Mouse (Mus musculus) heart, embryonic 10.5 days (tissue): ENCODE data around the gene Cnn2. TPM values are rescaled to one million over a fixed set of nuclear protein-coding genes. Genes with fewer than 3 reads are reported as not detected.
A peak's percentile ranks its signal among the peaks of the same experiment; 100 is the strongest.
"Not testable (repeated sequence)": the region's sequence is repeated elsewhere in the genome, so short reads cannot be mapped to it uniquely, and the experiment has no call there.

Experiments
- DNase-seq: peaks from one replicate; pipeline ENCODE4 v3.0.0-alpha.2; 2017; ENCODE audit warnings: low spot score
- H3K27ac ChIP-seq: fragments of 300-500 bp; sonication (generic); 2 replicates; pipeline ENCODE4 v1.5.1; 2016; ENCODE audit warnings: mild to moderate bottlenecking
- H3K27me3 ChIP-seq: fragments of 300-500 bp; sonication (generic); 2 replicates; pipeline ENCODE4 v1.6.1; 2016; ENCODE audit warnings: mild to moderate bottlenecking; ENCODE audit not compliant: poor library complexity, insufficient read depth, severe bottlenecking
- H3K36me3 ChIP-seq: fragments of 300-500 bp; sonication (generic); 2 replicates; pipeline ENCODE4 v1.6.1; 2016; ENCODE audit warnings: mild to moderate bottlenecking, moderate library complexity
- H3K4me1 ChIP-seq: fragments of 300-500 bp; sonication (generic); 2 replicates; pipeline ENCODE4 v1.6.1; 2016; ENCODE audit warnings: mild to moderate bottlenecking
- H3K4me3 ChIP-seq: fragments of 300-500 bp; sonication (generic); 2 replicates; pipeline ENCODE4 v1.5.1; 2016; ENCODE audit warnings: mild to moderate bottlenecking, moderate library complexity
- H3K9me3 ChIP-seq: fragments of 300-500 bp; sonication (generic); 2 replicates; pipeline ENCODE4 v1.6.1; 2016; ENCODE audit warnings: mild to moderate bottlenecking, moderate library complexity
- WGBS: fragments of 180-500 bp; shearing (Covaris S2); methylation state at CpG from one replicate; pipeline ENCODE4 v1.1.7; 2016; 5-methylcytosine and 5-hydroxymethylcytosine counted together
- polyA plus RNA-seq: library from polyadenylated mRNA; unstranded; fragments of >200 nt; fragmentation: Nextera tagmentation; extraction: Ambion mirVana; gene quantifications from 2 replicates; pipeline ENCODE4 v1.2.1, GENCODE M21; 2016

The Cnn2 gene
- polyA plus RNA-seq, 1 experiment from 2014 or later: 408 TPM

DNA sequence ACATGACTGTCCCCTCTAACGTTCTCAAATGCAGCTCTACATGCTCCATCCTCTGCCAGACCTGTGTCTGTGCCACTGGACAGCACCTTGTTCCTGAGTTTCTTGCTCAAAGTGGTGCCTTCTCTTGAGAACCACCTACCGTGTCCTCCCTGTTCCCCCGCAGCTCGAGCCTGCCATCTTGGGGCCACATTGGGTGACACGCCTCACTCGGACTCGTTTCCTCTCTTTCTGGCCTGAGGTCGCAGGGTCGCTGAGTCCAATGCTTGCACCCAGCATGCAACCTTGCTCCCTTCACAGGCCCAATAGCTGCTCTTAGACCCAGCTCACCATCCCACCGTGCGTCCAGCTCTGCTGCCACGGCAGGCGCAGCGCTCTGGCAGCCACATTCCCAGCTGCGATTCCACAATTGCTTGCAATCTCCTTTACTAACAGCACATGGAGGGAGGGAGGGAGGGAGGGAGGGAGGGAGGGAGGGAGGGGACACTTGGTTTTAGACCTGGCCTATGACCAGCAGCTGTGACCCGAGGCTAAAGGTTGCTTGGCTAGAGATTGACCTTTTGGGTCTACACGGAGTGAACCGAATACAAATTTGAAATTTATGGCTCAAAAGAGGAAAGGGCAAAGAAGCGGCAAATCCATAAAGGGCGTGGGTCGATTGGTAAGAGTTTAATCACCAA, 30.1 kb upstream of the Cnn2 start:
- DNase-seq: peak; percentile 94
- 17% methylated on average over 21 of the region's 21 CpGs for WGBS
- Histone ChIP-seq H3K36me3 (peaks cover 28% of the 10 kb centered on the region), H3K27ac (peak overlapping the region; percentile 54; the same call in 1 of the 2 replicates), H3K27me3 (no peaks in the 10 kb centered on the region), H3K9me3 (no peaks in the 10 kb centered on the region), H3K4me1 (peaks cover 33% of the 10 kb centered on the region), H3K4me3 (peak overlapping the region; percentile 25)

GRCm38 (mm10) chr10:79959412-79959811, 29.0 kb upstream of the Cnn2 start:
- not testable (repeated sequence) for DNase-seq, H3K9me3 ChIP-seq, H3K27ac ChIP-seq, H3K27me3 ChIP-seq
- Histone ChIP-seq H3K4me1 (peaks cover 34% of the 10 kb centered on the region), H3K36me3 (peaks cover 32% of the 10 kb centered on the region), H3K4me3 (peak overlapping the region; percentile 96)
- WGBS: 46% methylated on average over 8 of the region's 10 CpGs

DNA sequence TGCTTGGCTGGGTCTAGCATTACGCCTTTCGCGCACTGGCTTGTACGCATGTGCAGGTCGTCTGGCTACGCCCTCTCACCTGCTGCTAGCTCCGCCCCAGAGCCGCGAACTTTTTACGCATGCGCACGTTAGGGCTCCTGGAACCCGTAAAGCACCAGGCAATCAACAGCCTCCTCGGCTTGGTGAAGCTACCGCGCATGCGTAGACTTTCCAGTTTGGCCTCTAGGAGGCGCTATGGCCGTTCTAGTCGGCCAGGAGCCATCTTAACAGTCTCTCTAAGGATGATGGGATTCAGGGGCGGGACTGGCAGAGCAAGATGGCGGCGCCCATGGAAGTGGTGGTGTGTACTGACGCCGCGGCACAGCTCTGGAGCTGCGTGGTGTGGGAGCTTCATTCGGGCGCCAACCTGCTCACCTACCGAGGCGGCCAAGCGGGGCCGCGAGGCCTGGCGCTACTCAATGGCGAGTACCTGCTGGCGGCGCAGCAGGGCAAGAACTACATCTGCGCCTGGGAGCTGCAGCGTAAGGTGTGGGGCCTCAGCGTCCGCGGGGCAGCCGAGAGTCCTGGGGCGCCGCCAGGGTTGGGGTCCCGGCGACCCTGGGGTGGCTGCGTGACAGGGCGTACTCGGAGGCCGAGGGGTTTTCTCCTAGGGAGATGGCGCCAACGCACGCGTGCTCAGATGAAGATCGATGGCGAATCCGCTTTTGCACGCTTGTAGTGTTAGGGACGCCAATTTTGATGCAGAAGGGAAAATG, 28.4 kb upstream of the Cnn2 start, which contains the start of gene Wdr18:
Gene Wdr18, plus strand, starts transcription at position 306 of the 755 bp plus-strand sequence.
- no peaks in the 10 kb centered on the region for H3K27me3 ChIP-seq
- H3K36me3 ChIP-seq: peaks cover 38% of the 10 kb centered on the region
- H3K4me3 ChIP-seq: peak within 1 kb of the TSS; percentile 96
- H3K27ac ChIP-seq: peak within 1 kb of the TSS; percentile 91
- DNase-seq: peak; percentile 100
- no peaks in the 10 kb centered on the region for H3K9me3 ChIP-seq
- peaks cover 36% of the 10 kb centered on the region for H3K4me1 ChIP-seq
- under 1% methylated on average over 61 of the region's 61 CpGs for WGBS

DNA sequence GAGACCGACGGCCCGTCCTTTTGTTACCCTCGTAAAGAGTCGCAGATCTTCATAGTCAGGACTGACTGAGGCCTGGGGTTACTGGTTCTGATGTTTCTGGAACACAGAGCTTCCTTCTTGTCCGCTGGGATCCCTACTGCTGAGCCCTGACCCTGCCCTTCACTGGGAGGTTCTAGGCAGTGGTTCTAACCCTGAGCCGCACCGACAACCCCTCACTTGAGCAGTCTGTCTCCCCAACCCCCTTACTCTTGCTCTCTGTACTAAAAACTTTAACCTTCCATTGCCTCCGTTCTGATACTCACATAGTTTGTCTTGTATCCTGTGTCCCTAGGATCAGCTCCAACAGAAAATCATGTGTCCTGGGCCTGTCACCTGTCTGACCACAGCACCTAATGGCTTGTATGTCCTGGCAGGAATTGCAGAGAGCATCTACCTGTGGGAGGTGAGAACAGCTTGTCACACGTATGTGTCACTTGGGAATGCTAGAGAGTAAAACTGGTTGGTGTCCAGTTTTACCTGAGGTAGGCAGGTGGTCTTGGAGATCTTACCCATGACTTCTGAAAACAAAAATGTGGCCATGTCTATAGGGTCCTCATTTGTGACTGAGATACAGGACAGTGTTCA, 27.6 kb upstream of the Cnn2 start:
- 14% methylated on average over 10 of the region's 10 CpGs for WGBS

DNA sequence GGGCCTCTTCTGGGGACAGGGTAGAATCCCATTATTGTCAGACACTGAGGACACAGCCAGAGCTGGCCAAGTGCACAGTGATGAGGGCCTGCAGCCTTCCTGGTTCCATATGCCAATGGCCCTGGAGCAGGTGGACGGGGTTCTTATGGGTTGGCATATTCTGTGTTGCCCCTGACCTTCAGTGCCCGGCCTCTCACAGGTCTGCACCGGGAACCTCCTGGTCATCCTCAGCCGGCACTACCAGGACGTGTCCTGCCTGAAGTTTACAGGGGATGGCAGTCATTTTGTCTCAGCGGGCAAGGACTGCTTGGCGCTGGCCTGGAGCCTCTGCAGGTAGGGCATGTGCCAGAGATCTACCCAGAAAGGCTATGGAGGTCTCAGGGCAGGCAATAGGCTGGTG, 23.7 kb upstream of the Cnn2 start:
- 92% methylated on average over 7 of the region's 7 CpGs for WGBS

More for the DNA sequence above, 27.6 kb upstream of the Cnn2 start:
- peak overlapping the region; percentile 96 for H3K4me3 ChIP-seq
- H3K36me3 ChIP-seq: peaks cover 46% of the 10 kb centered on the region
- no peaks in the 10 kb centered on the region for H3K9me3 ChIP-seq
- no peak for DNase-seq
- H3K4me1 ChIP-seq: peaks cover 33% of the 10 kb centered on the region
- H3K27ac ChIP-seq: peak overlapping the region; percentile 91
- H3K27me3 ChIP-seq: no peaks in the 10 kb centered on the region

DNA sequence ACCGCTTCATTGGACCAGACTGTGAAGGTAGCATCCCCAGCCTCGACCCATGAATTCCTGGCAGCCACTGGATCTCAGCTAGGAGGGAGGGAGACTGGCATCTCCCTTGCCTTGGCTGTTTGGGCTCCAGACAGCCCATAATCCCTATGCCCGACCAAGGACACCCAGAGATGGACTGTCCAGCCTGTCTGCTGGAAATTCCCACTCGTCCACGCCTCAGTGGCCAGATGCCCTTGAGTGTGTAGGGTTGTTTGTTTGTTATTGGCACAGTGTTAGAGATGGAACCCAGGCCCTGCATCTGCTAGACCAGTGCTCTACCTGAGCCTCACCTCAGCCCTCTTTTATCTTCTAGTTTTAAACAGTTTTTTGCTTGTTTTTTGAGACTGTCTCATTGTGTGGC, 23.1 kb upstream of the Cnn2 start:
- no peak overlapping the region for H3K4me3 ChIP-seq
- no peaks in the 10 kb centered on the region for H3K9me3 ChIP-seq
- no peak overlapping the region for H3K27ac ChIP-seq
- 83% methylated on average over 5 of the region's 5 CpGs for WGBS
- peaks cover 20% of the 10 kb centered on the region; the same call in 1 of the 2 replicates for H3K27me3 ChIP-seq
- peaks cover 23% of the 10 kb centered on the region for H3K4me1 ChIP-seq
- peaks cover 76% of the 10 kb centered on the region for H3K36me3 ChIP-seq
- DNase-seq: no peak

More for the DNA sequence above, 23.7 kb upstream of the Cnn2 start:
- Histone ChIP-seq H3K4me3 (no peak overlapping the region), H3K27me3 (peaks cover 16% of the 10 kb centered on the region; the same call in 1 of the 2 replicates), H3K36me3 (peaks cover 76% of the 10 kb centered on the region), H3K9me3 (no peaks in the 10 kb centered on the region), H3K4me1 (peaks cover 23% of the 10 kb centered on the region), H3K27ac (no peak overlapping the region)
- DNase-seq: no peak

- WGBS: 87% methylated on average over 5 of the region's 5 CpGs
- Histone ChIP-seq H3K36me3 (peaks cover 68% of the 10 kb centered on the region), H3K27ac (no peak overlapping the region), H3K4me3 (no peak overlapping the region), H3K4me1 (peaks cover 20% of the 10 kb centered on the region), H3K27me3 (peaks cover 36% of the 10 kb centered on the region), H3K9me3 (no peaks in the 10 kb centered on the region)
- no peak for DNase-seq
Observed at GRCm38 (mm10) chr10:79966886-79967400, 21.4 kb upstream of the Cnn2 start.

GRCm38 (mm10) chr10:79968181-79968580, 20.2 kb upstream of the Cnn2 start:
- WGBS: 86% methylated on average over 1 of the region's 1 CpGs
- Histone ChIP-seq H3K36me3 (peaks cover 56% of the 10 kb centered on the region), H3K4me3 (no peak overlapping the region), H3K9me3 (no peaks in the 10 kb centered on the region), H3K27ac (no peak overlapping the region), H3K4me1 (peaks cover 26% of the 10 kb centered on the region), H3K27me3 (peaks cover 48% of the 10 kb centered on the region)
- no peak for DNase-seq

DNA sequence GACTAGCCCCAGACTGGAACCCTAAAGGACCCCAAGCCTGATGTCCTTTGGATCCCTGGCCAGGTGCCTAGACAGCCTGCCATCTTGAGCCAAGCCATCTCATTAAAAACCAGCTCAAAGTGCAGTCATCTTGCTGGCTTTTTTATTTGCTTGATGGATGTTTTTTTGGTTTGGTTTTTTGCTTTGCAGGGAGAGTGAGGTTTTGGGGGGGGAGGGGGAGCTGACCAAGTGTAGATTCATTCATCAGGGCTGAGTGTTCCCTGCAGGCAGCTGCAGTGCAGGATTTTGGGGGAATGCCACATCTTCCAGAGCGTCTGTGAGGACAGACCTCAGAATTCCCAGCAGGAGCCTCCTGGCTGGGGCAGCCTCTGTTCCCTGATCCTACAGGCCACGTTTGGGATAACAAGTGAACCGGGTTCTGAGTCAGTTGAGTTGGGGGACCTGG, 19.2 kb upstream of the Cnn2 start:
- Histone ChIP-seq H3K36me3 (peaks cover 48% of the 10 kb centered on the region), H3K4me3 (no peak overlapping the region), H3K9me3 (no peaks in the 10 kb centered on the region), H3K27ac (no peak overlapping the region), H3K4me1 (peaks cover 24% of the 10 kb centered on the region), H3K27me3 (peaks cover 58% of the 10 kb centered on the region)
- 10% methylated on average over 3 of the region's 3 CpGs for WGBS
- no peak for DNase-seq

GRCm38 (mm10) chr10:79970415-79971182, 17.8 kb upstream of the Cnn2 start, which contains the start of gene Grin3b:
Gene Grin3b (plus strand): TSS chr10:79970715.
- DNase-seq: no peak
- peaks cover 46% of the 10 kb centered on the region for H3K36me3 ChIP-seq

GRCm38 (mm10) chr10:79971183-79971497, 17.2 kb upstream of the Cnn2 start:
- peaks cover 46% of the 10 kb centered on the region for H3K36me3 ChIP-seq
- H3K4me3 ChIP-seq: peak overlapping the region; percentile 63
- H3K4me1 ChIP-seq: peaks cover 22% of the 10 kb centered on the region
- DNase-seq: no peak
- H3K27ac ChIP-seq: peak overlapping the region; percentile 56; the same call in 1 of the 2 replicates
- H3K9me3 ChIP-seq: no peaks in the 10 kb centered on the region
- 4% methylated on average over 21 of the region's 21 CpGs for WGBS
- H3K27me3 ChIP-seq: peaks cover 61% of the 10 kb centered on the region

More at GRCm38 (mm10) chr10:79970415-79971182, 17.8 kb upstream of the Cnn2 start, which contains the start of gene Grin3b:
- Histone ChIP-seq H3K27ac (peak within 1 kb of the TSS; percentile 56; the same call in 1 of the 2 replicates), H3K4me3 (peak within 1 kb of the TSS; percentile 63), H3K27me3 (peaks cover 61% of the 10 kb centered on the region), H3K4me1 (peaks cover 22% of the 10 kb centered on the region), H3K9me3 (no peaks in the 10 kb centered on the region)
- WGBS: 7% methylated on average over 47 of the region's 47 CpGs

- Histone ChIP-seq H3K4me1 (peaks cover 16% of the 10 kb centered on the region), H3K4me3 (no peak overlapping the region), H3K27me3 (peaks cover 61% of the 10 kb centered on the region), H3K27ac (no peak overlapping the region), H3K36me3 (peaks cover 46% of the 10 kb centered on the region), H3K9me3 (no peaks in the 10 kb centered on the region)
- no peak for DNase-seq
- WGBS: 56% methylated on average over 14 of the region's 14 CpGs
Observed at GRCm38 (mm10) chr10:79972831-79973230, 15.6 kb upstream of the Cnn2 start.
